Mouse (Mus musculus) gastrocnemius, postnatal 36 days (tissue): ENCODE data around the gene Theg. TPM values are rescaled to one million over a fixed set of nuclear protein-coding genes. Genes with fewer than 3 reads are reported as not detected.
A peak's percentile ranks its signal among the peaks of the same experiment; 100 is the strongest.

Experiments used
- DNase-seq, 2 experiments: peaks; one replicate each; pipeline ENCODE4 v3.0.0; 2022
- intact Hi-C: fragments of 180-260 bp; cut with DNase I; formaldehyde crosslinking; loops from one replicate; pipeline ENCODE4 v1.15.1; 2025
- long read RNA-seq, 2 experiments: library from polyadenylated mRNA; stranded (forward); transcript quantifications; one replicate each; pipeline ENCODE4 v2.0.0; 2021
- total RNA-seq, 2 experiments: library from RNA; stranded (reverse); gene quantifications; 2 replicates each; pipeline ENCODE4 v1.2.3; 2021

The Theg gene
- total RNA-seq = not detected
- long read RNA-seq, experiment 1 = 0 reads
- long read RNA-seq, experiment 2 = 0 reads

- DNase-seq = no peak
- intact Hi-C loops = no loop called here
Observed at GRCm38 (mm10) chr10:79587061-79587751, at the start of gene Theg. Theg (minus strand) TSS chr10:79587331.

DNA sequence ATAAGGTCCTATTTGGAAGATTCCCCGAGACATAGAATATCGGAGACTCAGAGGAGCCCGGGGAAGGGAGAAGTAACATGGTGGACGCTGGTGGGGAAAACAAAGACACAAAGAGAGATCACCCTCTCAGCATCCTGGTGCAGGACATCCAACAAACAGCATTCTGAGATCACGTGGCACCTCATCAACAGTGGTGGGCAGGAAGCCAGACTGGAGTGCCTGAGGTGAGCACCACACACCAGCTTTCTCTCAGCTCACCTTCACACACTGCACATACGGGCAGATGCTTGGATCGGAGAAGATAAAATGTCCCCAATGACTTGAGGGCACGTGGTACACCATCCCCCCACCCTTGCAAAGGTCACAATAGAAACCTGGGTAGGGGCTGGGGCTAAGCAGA is 49.2 kb upstream of the Theg start:
- intact Hi-C loops = no loop called here
- no peak for DNase-seq

DNA sequence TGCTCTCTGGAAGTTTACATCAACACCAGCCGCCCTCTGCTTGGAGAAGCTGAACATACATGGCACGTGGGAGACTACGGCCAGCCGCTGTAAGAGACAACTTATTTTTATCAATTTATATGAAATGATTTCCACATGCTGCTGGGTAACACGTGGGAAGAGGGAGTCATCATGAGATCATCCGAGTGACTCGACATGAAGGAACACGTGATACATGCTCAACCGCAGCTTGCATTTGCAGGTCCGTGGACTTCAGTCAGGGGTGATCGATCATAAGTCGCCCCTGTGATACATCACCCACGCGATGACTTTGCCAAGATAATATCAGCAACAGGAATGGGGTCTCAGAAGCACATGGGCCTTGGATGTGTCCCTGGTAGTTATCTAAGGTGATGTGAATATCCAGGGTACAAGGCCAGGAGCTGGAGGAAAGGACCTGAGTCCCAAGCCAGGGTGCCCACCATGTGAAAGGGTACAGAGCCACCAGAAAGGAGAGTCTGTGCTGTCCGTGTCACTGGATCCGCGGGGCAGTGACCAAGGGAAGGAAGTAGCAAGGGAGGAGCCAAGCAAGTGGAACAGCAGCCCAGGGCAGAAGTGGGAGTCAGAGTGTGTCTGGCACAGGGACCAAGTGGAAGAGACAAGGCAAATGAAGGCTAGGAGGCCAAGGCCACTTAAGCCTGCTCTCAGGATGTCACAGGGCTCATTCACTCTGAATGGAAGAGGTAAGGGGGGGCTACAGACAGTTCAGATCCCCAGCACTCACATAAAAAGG is 46.1 kb upstream of the Theg start:
- DNase-seq = no peak
- intact Hi-C loops = no loop called here

DNA sequence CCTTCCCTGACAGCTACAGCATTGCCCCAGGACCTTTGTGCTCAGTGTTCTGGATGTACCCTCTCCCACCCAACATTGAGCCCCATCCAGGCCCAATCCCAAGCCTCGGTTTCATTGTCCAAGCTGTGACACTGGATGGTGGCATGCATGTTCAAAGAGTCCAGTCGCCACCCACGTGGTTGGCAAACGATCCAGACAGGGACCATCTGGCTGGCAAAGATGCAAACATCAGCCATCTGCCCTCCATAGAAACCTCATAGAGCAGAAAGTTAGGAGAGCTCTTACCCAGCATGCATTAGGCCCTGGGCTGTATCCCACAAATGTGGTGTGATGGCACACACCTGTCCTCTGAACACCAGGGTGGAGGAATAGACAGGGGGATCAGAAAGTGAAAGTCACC is 44.3 kb upstream of the Theg start:
- no peak for DNase-seq
- intact Hi-C loops = no loop called here

DNA sequence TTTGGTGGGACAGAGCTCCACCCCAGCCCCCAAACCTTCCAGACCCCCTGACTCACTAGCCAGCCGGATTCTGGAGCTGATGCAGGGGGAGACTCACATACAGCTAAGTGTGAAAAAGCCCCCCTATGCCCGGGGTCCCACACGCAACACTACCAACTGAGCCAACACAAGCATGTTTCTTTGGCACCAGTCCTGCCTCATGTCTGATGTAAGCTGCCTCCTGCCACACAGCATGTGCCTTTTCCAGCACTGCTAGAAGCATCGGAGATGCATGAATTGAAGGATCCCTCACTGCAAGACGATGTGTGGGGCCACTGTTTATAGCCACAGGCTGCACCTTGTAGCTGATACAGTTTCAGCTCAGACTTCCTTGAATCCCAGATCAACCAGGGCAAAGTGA is 41.2 kb upstream of the Theg start:
- DNase-seq = no peak
- intact Hi-C loops = no loop called here

GRCm38 (mm10) chr10:79626156-79626555 is 39.0 kb upstream of the Theg start:
- intact Hi-C loops = no loop called here
- DNase-seq = no peak

DNA sequence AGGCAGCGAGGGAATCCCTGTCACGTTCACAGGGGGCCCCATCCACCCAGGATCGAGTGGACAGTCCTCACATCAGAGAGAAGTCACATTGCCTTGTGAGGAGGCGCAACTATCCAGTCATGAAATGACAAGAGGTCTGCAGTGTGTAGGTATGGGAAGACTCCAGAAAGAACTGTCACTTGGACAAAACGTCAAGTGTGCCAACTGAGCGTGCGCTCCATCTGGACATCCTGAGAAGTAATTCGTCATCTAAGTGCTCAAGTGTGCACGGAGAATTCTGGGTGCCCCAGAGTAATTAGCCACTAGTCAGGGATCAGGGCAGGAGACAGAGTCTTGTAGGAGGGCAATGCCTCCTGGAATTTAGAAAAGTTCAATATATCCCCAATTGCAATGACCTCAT is 38.3 kb upstream of the Theg start:
- intact Hi-C loops = no loop called here
- no peak for DNase-seq

- intact Hi-C loops = no loop called here
- no peak for DNase-seq
Observed at GRCm38 (mm10) chr10:79623950-79624349, 36.8 kb upstream of the Theg start.

DNA sequence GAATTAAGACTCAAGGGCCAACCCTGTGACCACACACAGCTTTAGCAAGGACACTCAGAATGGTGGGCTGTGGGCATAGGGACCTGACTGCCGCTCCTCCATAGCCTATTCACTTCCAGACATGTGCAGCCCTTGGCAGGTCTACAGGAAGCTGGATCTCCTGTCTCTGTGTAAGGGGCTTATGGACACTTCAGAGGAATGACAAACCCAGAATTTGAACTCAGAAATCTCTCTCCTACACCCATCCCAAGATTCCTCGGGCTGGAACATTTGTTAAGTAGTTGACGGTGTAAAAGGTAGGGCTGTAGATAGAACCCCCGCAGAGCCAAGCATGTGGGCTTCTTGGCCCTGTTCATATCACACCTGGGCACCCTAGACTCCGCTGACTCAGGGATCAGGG is 29.2 kb upstream of the Theg start:
- intact Hi-C loops = no loop called here

DNA sequence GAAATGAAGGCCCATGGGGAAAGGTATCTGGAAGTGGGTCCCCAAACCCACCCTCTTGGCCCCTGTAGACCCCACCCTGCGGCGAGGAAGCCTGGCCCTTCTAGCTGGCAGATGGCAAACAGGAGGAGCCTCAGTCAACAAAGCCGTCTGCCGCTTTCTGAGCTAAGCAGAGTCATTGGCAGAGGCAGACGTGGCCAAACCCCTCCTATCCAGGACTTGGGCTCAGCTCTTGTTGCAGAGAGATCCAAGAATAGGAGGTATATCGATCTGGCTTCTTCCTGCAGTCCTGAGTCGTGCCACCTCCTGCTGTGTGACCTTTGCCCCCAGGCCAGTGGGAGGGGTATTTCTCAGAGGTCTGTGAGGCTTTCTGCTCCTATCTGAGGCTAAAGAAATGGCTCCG is 28.7 kb upstream of the Theg start:
- DNase-seq = no peak
- intact Hi-C loops = no loop called here

More for the DNA sequence above, 29.2 kb upstream of the Theg start:
- no peak for DNase-seq

DNA sequence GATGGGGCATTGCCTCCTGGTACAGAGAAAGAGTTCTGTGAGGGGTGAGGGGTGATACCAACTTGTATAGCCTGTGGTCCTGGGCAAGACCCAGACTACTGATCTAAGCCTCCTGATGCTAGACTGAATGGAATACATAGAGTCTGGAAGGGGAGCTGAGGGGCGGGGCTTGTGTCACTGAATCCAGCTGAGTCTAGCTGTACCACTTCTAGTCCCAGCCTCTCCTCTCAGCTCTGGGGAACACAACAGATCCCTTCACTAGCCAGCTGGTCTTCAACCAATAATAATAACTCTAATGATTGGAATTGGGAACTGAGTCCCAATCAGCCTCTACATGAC is 27.1 kb upstream of the Theg start:
- no peak for DNase-seq
- intact Hi-C loops = no loop called here

GRCm38 (mm10) chr10:79613578-79614304 is 26.6 kb upstream of the Theg start, which contains the start of gene C2cd4c:
C2cd4c (minus strand) TSS chr10:79614025.
- peak in 1 of 2 experiments; percentile 37 for DNase-seq
- intact Hi-C loops = no loop called here

- no peak for DNase-seq
- intact Hi-C loops = no loop called here
Observed at GRCm38 (mm10) chr10:79612192-79613135, 25.3 kb upstream of the Theg start.

- intact Hi-C loops = no loop called here
- no peak for DNase-seq
Observed at GRCm38 (mm10) chr10:79611296-79611695, 24.2 kb upstream of the Theg start.

GRCm38 (mm10) chr10:79609276-79609675 is 22.1 kb upstream of the Theg start:
- intact Hi-C loops = no loop called here
- DNase-seq = no peak

GRCm38 (mm10) chr10:79607892-79608291 is 20.8 kb upstream of the Theg start:
- intact Hi-C loops = no loop called here
- DNase-seq = no peak

DNA sequence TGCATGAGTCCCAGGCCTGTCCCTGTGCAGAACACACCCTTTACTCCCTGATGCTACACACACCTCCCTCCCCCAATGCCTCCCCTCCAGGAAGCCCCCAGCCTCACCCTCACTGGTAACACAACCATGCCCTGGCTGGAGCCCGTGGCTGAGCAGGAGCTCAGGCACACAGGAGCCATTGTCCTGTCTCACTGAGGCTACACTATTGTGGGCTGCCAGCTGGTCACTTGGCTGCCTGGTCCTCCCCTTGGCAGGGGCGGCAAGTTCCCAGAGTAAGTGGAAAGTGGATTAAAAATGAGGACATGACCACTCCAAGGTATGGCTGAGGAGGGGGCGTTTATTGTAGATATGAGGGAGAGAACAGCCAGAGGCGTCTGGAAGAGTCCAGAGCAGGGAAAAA is 19.4 kb upstream of the Theg start:
- intact Hi-C loops = no loop called here
- no peak for DNase-seq

GRCm38 (mm10) chr10:79597936-79598230 is 10.8 kb upstream of the Theg start:
- DNase-seq = no peak
- intact Hi-C loops = loop anchor here (2.0 kb wide), 1 partner anchor 51 kb away; no protein-coding TSS in a partner anchor

GRCm38 (mm10) chr10:79597051-79597935 is 10.2 kb upstream of the Theg start:
- DNase-seq = no peak
- intact Hi-C loops = no loop called here

GRCm38 (mm10) chr10:79595590-79595929 is 8.4 kb upstream of the Theg start:
- intact Hi-C loops = loop anchor here (1.0 kb wide), 1 partner anchor 73 kb away; no protein-coding TSS in a partner anchor
- no peak for DNase-seq
